Mouse (Mus musculus) Muller cell, postnatal 12 days (primary cell): ENCODE data around the gene Disc1.

ENCODE experiments used
- DNase-seq: peaks from one replicate; pipeline ENCODE4 v3.0.0-alpha.2; 2015; ENCODE audit errors: inconsistent ontology term

The Disc1 gene

DNA sequence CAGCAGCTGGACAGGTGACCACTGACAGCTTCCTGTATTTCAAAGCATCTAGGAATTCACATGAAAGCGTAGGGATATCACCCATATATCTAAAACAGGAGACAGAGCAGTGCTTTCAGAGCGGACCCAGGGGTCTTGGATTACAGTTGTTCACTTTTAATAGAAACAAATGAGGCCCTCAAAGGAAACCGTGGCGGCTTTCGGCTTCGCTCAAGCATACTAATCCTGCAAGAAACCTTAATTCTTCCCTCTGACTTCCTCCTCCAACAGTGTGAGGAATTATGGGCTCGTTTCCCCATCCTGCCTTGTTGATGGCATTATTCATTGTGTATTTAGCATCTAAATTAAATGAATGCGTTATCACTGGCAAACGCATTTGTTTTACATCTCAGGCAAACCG lies 252.7 kb downstream of the Disc1 start:
- DNase-seq = no peak

DNA sequence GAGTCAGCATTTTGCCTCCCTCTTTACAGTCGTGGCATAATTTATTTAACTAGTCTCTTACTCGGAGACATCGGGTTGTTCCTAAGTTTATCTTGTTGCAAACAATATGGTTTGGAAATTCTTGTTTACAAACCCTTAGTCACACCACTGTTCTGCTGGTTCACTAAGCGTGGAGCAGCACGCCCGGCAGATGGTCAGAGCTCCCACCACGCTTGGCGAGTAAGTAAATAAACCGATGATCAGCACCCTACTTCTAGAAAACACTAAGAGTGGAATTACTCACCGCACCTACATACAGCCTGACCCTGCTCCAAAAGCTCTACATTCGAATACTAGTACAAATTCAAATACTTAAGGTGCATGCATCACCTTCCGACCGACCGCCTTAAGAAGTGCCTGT lies 256.0 kb downstream of the Disc1 start:
- no peak for DNase-seq
